Mouse (Mus musculus): ENCODE data around the gene Psmg4.

DNA sequence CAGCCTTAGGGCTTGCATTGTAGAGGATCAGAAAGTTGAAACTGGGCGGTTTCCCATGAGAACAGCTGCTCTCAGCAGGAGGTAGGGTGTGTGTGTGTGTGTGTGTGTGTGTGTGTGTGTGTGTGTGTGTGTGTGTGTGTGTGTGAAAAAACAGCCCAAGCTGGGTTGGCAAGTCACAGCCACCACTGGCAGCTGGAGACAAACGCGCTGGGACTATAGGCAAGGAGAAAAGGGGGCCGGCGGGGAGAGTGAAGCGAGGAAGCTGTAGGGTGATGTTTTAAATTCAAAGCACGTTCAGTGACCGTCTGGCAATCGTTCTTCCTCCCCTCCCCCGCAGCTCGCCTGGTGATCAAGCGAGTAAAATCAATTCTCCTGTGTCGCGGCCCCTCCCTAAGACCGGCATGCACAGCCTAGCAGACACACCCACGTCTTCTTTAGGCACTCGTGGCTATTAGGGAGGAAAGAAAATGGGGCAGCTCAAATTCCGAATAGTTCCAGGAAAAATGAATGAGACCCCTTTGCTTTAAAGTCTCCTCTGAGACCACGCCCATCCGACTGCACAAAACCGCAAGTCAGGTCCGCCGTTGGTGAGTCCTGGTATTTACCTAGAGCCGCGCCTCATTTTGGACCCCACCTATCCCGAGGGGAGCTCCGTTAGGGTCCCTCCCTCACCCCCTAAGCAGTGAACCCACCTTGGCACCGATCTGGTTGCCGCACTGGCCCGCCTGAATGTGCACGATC, 33.1 kb upstream of the Psmg4 start:
- peak; percentile 55 for TF ChIP-seq EP300 (IDR thresholded peaks at IDR 0.05; ENCODE audit: insufficient read depth, low read depth, low read length)
- TF ChIP-seq CTCF (IDR thresholded peaks at IDR 0.05; ENCODE audit: low read depth, low read length): no peak
- peak; percentile 15 for TF ChIP-seq POLR2A (IDR thresholded peaks at IDR 0.05; ENCODE audit: insufficient read depth, low read length)

All from ES-Bruce4 (cell line).